Mouse (Mus musculus): ENCODE measurements at regions not wholly inside any gene's neighbourhood (a gene's known extent, or its start where the extent isn't known, plus 50 kb on each side); places are given as distances from the start of the nearest gene placed in this dataset.

DNA sequence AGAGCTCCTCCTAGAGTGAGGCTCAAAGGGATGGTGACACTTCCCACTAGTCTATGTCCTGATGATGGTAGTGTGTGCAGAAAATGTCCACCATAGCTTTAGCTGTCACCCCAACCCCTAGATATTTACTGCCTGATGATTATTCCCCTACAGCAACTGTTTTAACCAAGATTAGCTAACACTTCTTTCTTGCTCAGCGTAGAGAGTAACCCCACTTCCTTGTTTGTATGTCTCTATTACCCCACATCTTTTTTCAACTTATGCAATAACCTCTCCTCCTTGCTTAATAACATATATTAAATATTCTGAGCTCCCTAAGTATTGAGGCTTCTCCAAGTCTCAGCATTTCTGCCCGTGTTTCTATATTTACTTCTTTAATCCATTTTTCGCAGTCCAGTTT is 404.2 kb upstream of the Cntn3 start:
- H3K36me3 ChIP-seq (replicated peaks) = no peaks in the 10 kb centered on the region
- no peak overlapping the region for H3K4me2 ChIP-seq
- H3K9ac ChIP-seq = no peak overlapping the region
- no peak overlapping the region for H3K4me3 ChIP-seq
- no peaks in the 10 kb centered on the region for H3K4me1 ChIP-seq
- H3K9me3 ChIP-seq = no peaks in the 10 kb centered on the region
- no peaks in the 10 kb centered on the region for H3K27me3 ChIP-seq (replicated peaks)
- ATAC-seq (replicated peaks) = no peak
- 89% methylated on average over 3 of the region's 3 CpGs for WGBS
- H3K27ac ChIP-seq = no peak overlapping the region

DNA sequence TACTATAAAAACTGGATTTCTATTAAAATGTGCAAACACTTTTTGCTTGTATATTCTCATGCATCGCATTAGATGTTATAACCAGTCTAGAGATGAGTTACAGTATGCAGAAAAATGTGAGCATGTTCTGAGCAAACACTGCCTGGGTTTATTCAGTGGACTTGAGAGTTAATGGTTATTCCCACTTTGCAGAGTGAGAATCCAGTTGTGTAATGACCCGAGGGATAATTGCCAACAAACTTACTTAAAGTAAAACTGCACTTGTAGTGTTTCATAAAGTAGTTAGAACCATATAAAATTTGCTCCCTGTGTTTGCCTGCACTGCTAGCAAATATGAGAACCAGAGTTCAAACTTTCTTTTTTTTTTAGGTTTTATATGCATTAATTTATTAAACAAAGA is 450.4 kb upstream of the Cntn3 start:
- 84% methylated on average over 2 of the region's 2 CpGs for WGBS
- no peak overlapping the region for H3K4me3 ChIP-seq

DNA sequence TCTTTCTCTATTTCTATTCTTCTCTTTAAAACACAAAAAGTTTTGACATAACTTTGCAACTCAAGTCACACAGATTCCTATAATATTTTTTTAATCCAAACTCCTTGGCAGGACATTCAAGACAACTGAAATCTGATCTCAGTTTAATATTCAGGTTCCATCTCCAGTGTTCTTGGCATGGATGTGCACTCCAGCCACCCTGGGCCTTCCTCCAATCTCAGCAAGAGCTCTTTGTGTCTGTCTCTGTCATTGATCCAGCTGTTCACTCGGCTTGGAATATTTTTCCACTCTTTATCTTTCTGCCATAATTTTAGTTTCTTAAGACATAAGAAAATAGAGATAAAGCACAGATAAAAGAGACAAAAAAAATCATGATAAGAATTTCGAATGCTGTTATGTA is 451.1 kb upstream of the Cntn3 start:
- no peaks in the 10 kb centered on the region for H3K36me3 ChIP-seq (replicated peaks)
- no peaks in the 10 kb centered on the region for H3K4me1 ChIP-seq
- H3K27ac ChIP-seq = no peak overlapping the region
- H3K27me3 ChIP-seq (replicated peaks) = no peaks in the 10 kb centered on the region
- ATAC-seq (replicated peaks) = no peak
- H3K9me3 ChIP-seq = no peaks in the 10 kb centered on the region
- no peak overlapping the region for H3K9ac ChIP-seq
- no peak overlapping the region for H3K4me3 ChIP-seq
- 67% methylated on average over 2 of the region's 2 CpGs for WGBS
- H3K4me2 ChIP-seq = no peak overlapping the region

More for the DNA sequence above, 450.4 kb upstream of the Cntn3 start:
- Histone ChIP-seq H3K9me3 (no peaks in the 10 kb centered on the region), H3K4me2 (no peak overlapping the region), H3K27ac (no peak overlapping the region), H3K27me3 (replicated peaks) (no peaks in the 10 kb centered on the region), H3K36me3 (replicated peaks) (no peaks in the 10 kb centered on the region), H3K4me1 (no peaks in the 10 kb centered on the region), H3K9ac (no peak overlapping the region)
- no peak for ATAC-seq (replicated peaks)

DNA sequence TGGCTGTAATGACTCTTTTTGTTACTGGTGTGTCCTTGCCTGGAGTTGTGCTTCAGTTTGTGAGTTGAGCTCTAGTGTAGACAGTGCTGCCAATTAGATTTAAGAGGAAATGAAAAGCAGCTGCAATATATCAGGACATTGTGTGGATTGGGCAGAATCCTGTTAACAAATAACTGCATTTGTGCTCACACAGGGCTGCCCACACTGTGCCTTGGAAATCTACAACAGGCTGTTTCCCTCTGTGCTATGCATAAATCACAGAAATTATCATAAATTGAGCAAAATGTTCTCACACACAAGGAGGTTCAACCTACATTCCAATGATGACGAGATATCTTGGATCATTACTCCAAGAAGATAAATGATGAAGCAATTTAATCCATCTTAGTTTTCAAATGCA is 455.2 kb upstream of the Cntn3 start:
- no peak overlapping the region for H3K27ac ChIP-seq
- 91% methylated on average over 1 of the region's 1 CpGs for WGBS
- H3K27me3 ChIP-seq (replicated peaks) = no peaks in the 10 kb centered on the region
- no peak overlapping the region for H3K4me3 ChIP-seq
- H3K9me3 ChIP-seq = no peaks in the 10 kb centered on the region
- ATAC-seq (replicated peaks) = no peak
- H3K9ac ChIP-seq = no peak overlapping the region
- H3K36me3 ChIP-seq (replicated peaks) = no peaks in the 10 kb centered on the region
- no peaks in the 10 kb centered on the region for H3K4me1 ChIP-seq
- H3K4me2 ChIP-seq = no peak overlapping the region

DNA sequence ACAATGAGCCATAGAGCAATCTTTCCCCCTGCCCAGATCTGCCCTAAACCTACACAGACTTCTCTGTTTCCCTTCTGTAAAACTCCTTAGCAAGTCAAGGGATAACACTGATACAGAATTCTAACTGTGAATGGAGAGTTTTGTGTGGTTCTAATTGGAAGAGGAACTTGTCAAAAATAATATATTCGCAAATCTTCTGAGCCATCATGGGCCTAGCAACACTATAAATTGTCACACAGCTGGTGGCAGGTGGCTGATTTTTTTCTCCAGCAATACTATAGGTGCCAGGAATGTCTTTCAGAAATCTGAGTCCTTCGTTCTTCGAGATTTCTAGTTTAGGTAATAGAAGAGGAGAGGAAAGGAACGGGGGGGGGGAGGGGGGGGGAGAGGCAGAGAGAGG is 460.5 kb upstream of the Cntn3 start:
- H3K9ac ChIP-seq = no peak overlapping the region
- no peaks in the 10 kb centered on the region for H3K9me3 ChIP-seq
- H3K27me3 ChIP-seq (replicated peaks) = no peaks in the 10 kb centered on the region
- H3K4me1 ChIP-seq = no peaks in the 10 kb centered on the region
- H3K4me2 ChIP-seq = no peak overlapping the region
- no peak overlapping the region for H3K4me3 ChIP-seq
- WGBS = 29% methylated on average over 4 of the region's 4 CpGs
- H3K36me3 ChIP-seq (replicated peaks) = no peaks in the 10 kb centered on the region
- no peak overlapping the region for H3K27ac ChIP-seq
- no peak for ATAC-seq (replicated peaks)

DNA sequence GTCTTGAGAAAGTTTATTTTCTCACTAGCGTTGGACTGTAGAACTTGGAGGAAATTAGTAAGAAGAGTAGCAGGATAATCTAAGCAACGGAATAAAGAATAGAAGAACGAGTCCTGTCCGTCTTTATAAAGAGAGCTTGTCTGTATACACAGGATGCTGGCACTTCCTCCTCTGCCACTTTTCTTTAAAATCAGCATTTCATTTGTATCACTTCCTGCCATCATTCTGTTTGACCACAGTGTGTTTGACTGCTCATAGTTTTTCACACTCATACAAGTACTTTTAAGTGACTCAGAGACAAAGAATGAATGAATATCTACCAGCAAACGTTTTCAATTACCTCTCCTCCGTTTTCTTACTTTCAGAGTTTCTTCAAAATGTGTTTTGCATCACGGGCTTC is 461.0 kb upstream of the Cntn3 start:
- no peaks in the 10 kb centered on the region for H3K36me3 ChIP-seq (replicated peaks)
- H3K4me3 ChIP-seq = no peak overlapping the region
- no peak overlapping the region for H3K9ac ChIP-seq
- no peaks in the 10 kb centered on the region for H3K4me1 ChIP-seq
- no peak for ATAC-seq (replicated peaks)
- H3K27me3 ChIP-seq (replicated peaks) = no peaks in the 10 kb centered on the region
- 27% methylated on average over 7 of the region's 7 CpGs for WGBS
- H3K4me2 ChIP-seq = no peak overlapping the region
- H3K9me3 ChIP-seq = no peaks in the 10 kb centered on the region
- H3K27ac ChIP-seq = no peak overlapping the region

DNA sequence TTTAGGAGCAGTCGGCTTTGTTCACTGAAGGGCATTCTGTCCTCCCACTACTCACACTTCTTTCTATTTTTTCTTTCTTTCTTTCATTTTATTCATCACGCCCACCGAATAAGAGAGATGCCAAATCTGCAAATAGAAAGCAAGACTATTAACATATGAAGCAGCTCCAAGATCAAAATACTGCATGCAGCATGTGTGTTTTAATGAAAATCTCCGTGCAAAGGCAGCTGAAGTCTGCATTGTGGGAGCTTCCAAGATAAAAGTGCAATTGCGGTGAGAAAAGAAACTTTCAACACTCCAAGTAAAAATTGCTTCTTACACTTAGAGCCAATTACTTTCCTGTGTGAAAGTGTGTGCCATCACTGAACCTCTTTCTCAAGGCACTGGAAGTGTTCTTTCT is 449.8 kb upstream of the Chl1 start:
- H3K36me3 ChIP-seq (replicated peaks) = no peaks in the 10 kb centered on the region
- H3K9ac ChIP-seq = no peak overlapping the region
- H3K4me1 ChIP-seq = no peaks in the 10 kb centered on the region
- 48% methylated on average over 5 of the region's 5 CpGs for WGBS
- ATAC-seq (replicated peaks) = no peak
- no peaks in the 10 kb centered on the region for H3K9me3 ChIP-seq
- no peaks in the 10 kb centered on the region for H3K27me3 ChIP-seq (replicated peaks)
- H3K4me2 ChIP-seq = no peak overlapping the region
- no peak overlapping the region for H3K27ac ChIP-seq
- no peak overlapping the region for H3K4me3 ChIP-seq

DNA sequence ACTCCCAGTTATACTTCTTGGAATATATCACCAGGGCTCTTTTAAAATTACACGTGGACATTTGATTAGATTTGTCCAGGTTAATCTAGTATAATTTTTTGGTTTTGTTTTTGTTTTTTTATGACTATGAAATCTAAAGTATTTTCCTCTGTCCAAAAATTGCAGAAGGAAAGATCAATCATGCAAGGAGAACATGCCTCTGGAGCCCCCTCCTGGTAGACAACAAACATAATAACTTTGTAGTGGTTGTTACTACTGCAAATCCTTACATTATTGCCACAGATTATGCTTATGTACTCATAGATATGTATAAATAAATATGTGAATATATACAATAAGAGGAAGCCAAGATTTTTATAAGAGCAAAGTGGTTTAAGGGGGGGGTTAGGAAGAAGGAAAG is 404.2 kb upstream of the Chl1 start:
- no peaks in the 10 kb centered on the region for H3K9me3 ChIP-seq
- H3K4me1 ChIP-seq = no peaks in the 10 kb centered on the region
- no peak overlapping the region for H3K9ac ChIP-seq
- H3K4me2 ChIP-seq = no peak overlapping the region
- no peak overlapping the region for H3K27ac ChIP-seq
- 53% methylated on average over 1 of the region's 1 CpGs for WGBS
- no peak overlapping the region for H3K4me3 ChIP-seq
- H3K36me3 ChIP-seq (replicated peaks) = no peaks in the 10 kb centered on the region
- no peaks in the 10 kb centered on the region for H3K27me3 ChIP-seq (replicated peaks)
- ATAC-seq (replicated peaks) = no peak

DNA sequence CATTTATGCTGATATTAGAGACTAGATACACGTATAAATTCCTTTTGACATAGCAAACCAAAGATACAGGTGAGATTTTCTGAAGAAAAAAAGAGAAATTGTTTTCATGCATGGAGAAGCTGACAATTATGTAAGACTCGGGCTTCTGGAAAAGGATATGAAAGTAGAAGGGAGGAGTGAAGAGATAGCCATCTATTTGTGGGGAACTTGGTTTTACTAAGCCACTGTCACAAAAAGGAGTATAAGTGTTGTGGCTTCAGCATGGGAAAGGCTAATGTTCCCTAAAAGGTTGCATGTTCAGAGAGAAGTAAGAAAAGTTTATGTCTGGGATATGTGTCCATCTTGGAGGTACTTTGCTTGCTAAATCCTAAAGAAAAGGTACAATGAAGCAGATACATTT is 390.8 kb upstream of the Chl1 start:
- Histone ChIP-seq H3K36me3 (replicated peaks) (no peaks in the 10 kb centered on the region), H3K27me3 (replicated peaks) (no peaks in the 10 kb centered on the region), H3K27ac (no peak overlapping the region), H3K4me3 (no peak overlapping the region), H3K9ac (no peak overlapping the region), H3K4me2 (no peak overlapping the region), H3K9me3 (no peaks in the 10 kb centered on the region), H3K4me1 (no peaks in the 10 kb centered on the region)
- 79% methylated on average over 2 of the region's 2 CpGs for WGBS
- ATAC-seq (replicated peaks) = no peak

DNA sequence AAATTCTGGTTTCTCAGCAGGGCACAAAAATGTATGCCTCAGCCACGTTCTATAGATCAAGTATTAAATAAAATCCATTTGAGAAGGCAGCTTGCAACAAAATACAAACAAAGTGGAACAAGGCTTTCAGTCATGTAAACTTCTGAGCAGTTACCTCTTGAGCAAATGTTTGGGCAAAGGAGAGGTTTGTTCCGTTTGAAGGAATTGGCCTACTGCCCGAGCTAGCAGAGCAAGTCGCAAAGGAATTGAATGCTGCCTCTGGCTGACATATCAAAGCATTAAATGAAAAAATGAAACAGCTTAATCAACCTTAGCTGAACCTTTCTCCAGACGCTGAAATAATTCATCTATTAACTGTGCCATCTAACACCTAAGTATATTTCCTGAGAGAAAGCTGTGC is 369.5 kb upstream of the Chl1 start:
- Histone ChIP-seq H3K36me3 (replicated peaks) (no peaks in the 10 kb centered on the region), H3K27ac (no peak overlapping the region), H3K27me3 (replicated peaks) (no peaks in the 10 kb centered on the region), H3K4me1 (no peaks in the 10 kb centered on the region), H3K9ac (no peak overlapping the region), H3K9me3 (no peaks in the 10 kb centered on the region), H3K4me3 (no peak overlapping the region), H3K4me2 (no peak overlapping the region)
- ATAC-seq (replicated peaks) = no peak
- 62% methylated on average over 5 of the region's 5 CpGs for WGBS

DNA sequence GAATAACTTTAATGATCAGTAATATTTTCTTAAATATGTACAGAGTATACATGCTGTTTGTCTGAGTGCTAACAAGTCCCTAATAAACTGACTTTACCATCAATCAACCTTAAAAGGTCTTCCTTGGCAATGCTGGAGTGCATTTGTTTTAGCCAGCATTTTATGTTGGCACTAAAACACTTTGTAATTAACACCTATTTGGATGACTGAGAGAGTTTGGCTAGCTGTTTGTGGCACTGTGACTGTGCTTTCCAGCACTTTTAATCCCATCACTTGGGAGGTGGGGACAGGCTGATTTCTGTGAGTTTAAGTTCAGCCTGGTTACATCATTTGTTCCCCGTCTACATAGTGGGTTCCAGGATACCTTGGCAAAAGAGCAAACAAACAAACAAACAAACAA is 332.5 kb upstream of the Chl1 start:
- Histone ChIP-seq H3K4me3 (no peak overlapping the region), H3K4me1 (no peaks in the 10 kb centered on the region), H3K4me2 (no peak overlapping the region), H3K9ac (no peak overlapping the region), H3K36me3 (replicated peaks) (no peaks in the 10 kb centered on the region), H3K9me3 (no peaks in the 10 kb centered on the region), H3K27me3 (replicated peaks) (no peaks in the 10 kb centered on the region), H3K27ac (no peak overlapping the region)
- WGBS = 74% methylated on average over 1 of the region's 1 CpGs
- ATAC-seq (replicated peaks) = no peak

DNA sequence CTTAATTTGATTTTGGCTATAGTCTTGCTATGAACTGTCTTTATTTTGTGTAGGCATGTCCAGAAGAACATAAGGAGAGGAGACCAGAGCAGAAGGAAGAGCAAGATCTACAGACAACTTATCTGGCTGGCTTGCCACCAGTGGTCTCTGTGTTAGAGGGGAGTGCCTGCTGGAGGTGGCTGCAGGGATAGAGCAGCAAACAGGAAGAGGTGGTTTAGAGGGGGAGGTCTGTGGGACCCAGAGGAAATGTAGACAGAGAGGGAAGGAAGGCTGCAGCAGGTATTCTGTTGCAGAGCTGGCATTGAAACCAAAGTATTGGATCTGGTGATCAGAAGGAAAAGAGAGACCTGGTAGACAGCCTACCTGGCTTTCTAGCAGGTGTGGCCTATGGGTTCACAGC is 327.0 kb upstream of the Chl1 start:
- no peak for ATAC-seq (replicated peaks)
- Histone ChIP-seq H3K4me3 (no peak overlapping the region), H3K36me3 (replicated peaks) (no peaks in the 10 kb centered on the region), H3K4me1 (no peaks in the 10 kb centered on the region), H3K4me2 (no peak overlapping the region), H3K27ac (no peak overlapping the region), H3K9ac (no peak overlapping the region), H3K9me3 (no peaks in the 10 kb centered on the region), H3K27me3 (replicated peaks) (no peaks in the 10 kb centered on the region)

DNA sequence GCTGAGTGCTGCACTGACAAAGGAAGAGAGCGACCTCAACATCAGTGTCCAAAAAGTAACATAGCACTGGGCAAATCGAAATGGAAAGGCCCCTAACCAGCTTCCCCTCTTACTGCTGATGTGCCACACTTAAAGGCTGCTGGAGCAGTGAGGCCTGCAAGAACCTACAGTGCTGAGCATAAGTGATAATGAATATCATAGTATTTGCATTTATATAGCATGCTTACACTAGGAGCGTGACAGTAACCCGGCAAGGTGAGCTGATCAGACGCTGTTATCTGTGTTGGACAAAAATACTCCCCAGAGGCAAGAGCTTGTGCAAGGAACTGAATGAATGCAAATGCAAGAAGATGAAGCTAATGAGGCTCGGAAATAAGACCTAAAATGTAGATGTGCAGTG is 313.5 kb upstream of the Chl1 start:
- Histone ChIP-seq H3K27me3 (replicated peaks) (no peaks in the 10 kb centered on the region), H3K9me3 (no peaks in the 10 kb centered on the region), H3K4me1 (peaks cover 10% of the 10 kb centered on the region; the same call in 1 of the 2 replicates), H3K27ac (0 out of 2 replicates have a peak overlapping the region, but pooled peaks have one; percentile 20), H3K4me3 (no peak overlapping the region), H3K4me2 (no peak overlapping the region), H3K36me3 (replicated peaks) (no peaks in the 10 kb centered on the region), H3K9ac (no peak overlapping the region)
- peak; percentile 56 for ATAC-seq (replicated peaks)
- WGBS = 50% methylated on average over 6 of the region's 6 CpGs

DNA sequence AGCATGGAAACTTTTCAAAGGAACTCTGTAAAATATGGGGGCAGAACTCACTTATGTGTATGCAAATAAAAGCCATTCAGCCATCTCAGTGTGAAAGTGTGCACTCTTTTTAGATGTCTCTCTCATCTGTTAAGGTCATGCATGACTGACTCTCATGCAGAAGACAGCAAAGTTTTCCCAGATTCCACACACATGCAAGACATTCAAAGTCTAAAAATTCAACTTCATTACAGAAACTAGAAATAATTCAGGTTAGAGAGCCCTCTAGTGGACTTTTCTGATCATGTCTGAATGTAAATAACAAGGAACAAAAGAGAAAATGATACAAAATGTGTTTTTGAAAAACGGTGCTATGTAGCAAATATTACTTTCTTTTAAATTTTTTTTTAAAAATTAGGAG is 308.8 kb upstream of the Chl1 start:
- no peak for ATAC-seq (replicated peaks)
- Histone ChIP-seq H3K9ac (no peak overlapping the region), H3K4me2 (no peak overlapping the region), H3K4me1 (peaks cover 9% of the 10 kb centered on the region; the same call in 1 of the 2 replicates), H3K27ac (no peak overlapping the region), H3K9me3 (no peaks in the 10 kb centered on the region), H3K36me3 (replicated peaks) (no peaks in the 10 kb centered on the region), H3K27me3 (replicated peaks) (no peaks in the 10 kb centered on the region), H3K4me3 (no peak overlapping the region)
- WGBS = 13% methylated on average over 1 of the region's 1 CpGs
